Mouse (Mus musculus) kidney, adult 2 months (tissue): Measurements from ENCODE around the gene Rilp.

ENCODE experiments used
- CTCF ChIP-seq: fragments of 200-500 bp; conservative IDR thresholded peaks from 2 replicates; pipeline ENCODE4 v1.5.1; 2011; ENCODE audit warnings: low read depth, mild to moderate bottlenecking, control low read depth, low read length, moderate library complexity, mixed read lengths; ENCODE audit not compliant: insufficient read depth, insufficient read length
- POLR2A ChIP-seq: fragments of 200-500 bp; IDR thresholded peaks from one replicate; pipeline ENCODE4 v1.6.1; 2011; ENCODE audit warnings: low read depth, low read length, control low read depth

DNA sequence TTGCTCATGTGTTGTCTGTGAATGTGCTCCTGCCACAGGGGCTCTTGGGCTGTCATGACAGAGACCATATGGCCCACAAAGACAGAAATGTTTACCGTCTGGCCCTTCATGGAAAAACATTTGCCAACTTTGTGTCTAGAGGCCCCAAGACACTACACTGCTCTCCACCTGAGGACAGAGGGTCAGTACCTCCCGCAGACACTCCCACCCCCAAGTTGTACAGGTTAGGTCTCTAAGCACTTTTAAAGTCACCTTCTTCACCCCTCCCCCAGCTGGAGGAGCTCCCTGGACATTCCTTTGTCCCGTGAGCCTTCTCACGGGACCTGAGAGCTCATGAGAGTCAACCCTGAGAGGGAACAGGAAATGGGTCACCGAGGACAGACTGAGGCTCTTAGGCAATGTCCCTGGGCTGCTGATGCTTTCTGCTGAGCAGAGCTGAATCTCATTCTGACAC, 39.8 kb downstream of the Rilp start:
- TF ChIP-seq POLR2A (no peak), CTCF (no peak)
